Comparison of ENCODE assay signal across 11 mouse cellular contexts in the genomic region with DNA sequence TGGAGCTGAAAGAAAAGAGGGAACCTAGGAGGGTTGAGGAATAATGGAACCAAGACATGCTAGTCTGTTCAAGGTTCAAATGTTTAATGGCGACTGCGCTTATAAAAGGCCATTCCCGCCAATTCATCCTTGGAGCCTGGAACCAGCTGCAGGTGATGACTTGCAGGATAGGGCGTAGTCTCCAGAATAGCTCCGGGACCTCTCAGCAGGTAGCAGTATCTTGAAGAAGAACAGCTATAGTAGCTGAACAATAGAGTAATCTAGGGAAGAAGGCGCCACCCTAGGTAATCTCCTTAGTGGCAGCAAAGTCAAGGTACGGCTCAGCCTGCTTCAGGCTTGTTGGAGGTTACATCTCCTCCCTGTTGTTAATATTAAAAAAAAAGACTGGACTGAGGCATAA. TPM values are rescaled to one million over a fixed set of nuclear protein-coding genes. Genes with fewer than 3 reads are reported as not detected.
"Had no signal": no experiment of that assay in that cellular context is flagged by ENCODE, and none has a peak within 500 bp of the region (broad histone marks: within the 10 kb centered on the region; RNA-seq: fewer than 3 reads in every experiment).

No protein-coding gene starts in this region.

RNA-seq across cellular contexts. Expression of a gene that starts 35.8 kb away (rescaled TPM):
- total RNA-seq: neutrophil, adult 5-6 weeks had no signal
- polyA plus RNA-seq: neural tube, embryonic 14.5 days; neural tube, embryonic 15.5 days; small intestine, adult 2 months; stomach, embryonic 14.5 days; stomach, embryonic 15.5 days; stomach, embryonic 16.5 days; stomach, postnatal 0 days; thymus, adult 2 months; thymus, postnatal 0 days; urinary bladder, adult 2 months had no signal
